Mouse (Mus musculus) mesoderm, embryonic 11.5 days (tissue): ENCODE results near the gene Foxp1.

Experiments
- DNase-seq: peaks from one replicate; pipeline ENCODE4 v3.0.0-alpha.2; 2012; ENCODE audit warnings: low read depth, low spot score

The Foxp1 gene

GRCm38 (mm10) chr6:99359036-99359698 lies 163.4 kb downstream of the Foxp1 start:
- no peak for DNase-seq

GRCm38 (mm10) chr6:99357931-99358330 lies 164.6 kb downstream of the Foxp1 start:
- DNase-seq = no peak

- DNase-seq = no peak
Observed at GRCm38 (mm10) chr6:99354338-99354737, 168.2 kb downstream of the Foxp1 start.

GRCm38 (mm10) chr6:99353441-99353840 lies 169.1 kb downstream of the Foxp1 start:
- no peak for DNase-seq

- DNase-seq = no peak
Observed at GRCm38 (mm10) chr6:99350566-99350965, 172.0 kb downstream of the Foxp1 start.

- DNase-seq = no peak
Observed at GRCm38 (mm10) chr6:99350156-99350555, 172.4 kb downstream of the Foxp1 start.

- peak; percentile 77 for DNase-seq
Observed at GRCm38 (mm10) chr6:99347836-99348235, 174.7 kb downstream of the Foxp1 start.

GRCm38 (mm10) chr6:99344966-99345365 lies 177.6 kb downstream of the Foxp1 start:
- DNase-seq = no peak

GRCm38 (mm10) chr6:99344357-99344756 lies 178.2 kb downstream of the Foxp1 start:
- no peak for DNase-seq

GRCm38 (mm10) chr6:99343815-99344214 lies 178.7 kb downstream of the Foxp1 start:
- DNase-seq = no peak

GRCm38 (mm10) chr6:99342416-99342815 lies 180.1 kb downstream of the Foxp1 start:
- DNase-seq = no peak

GRCm38 (mm10) chr6:99340902-99341301 lies 181.6 kb downstream of the Foxp1 start:
- no peak for DNase-seq

- DNase-seq = no peak
Observed at GRCm38 (mm10) chr6:99339986-99340721, 182.4 kb downstream of the Foxp1 start.

GRCm38 (mm10) chr6:99339343-99339620 lies 183.2 kb downstream of the Foxp1 start:
- no peak for DNase-seq

GRCm38 (mm10) chr6:99338593-99339342 lies 183.8 kb downstream of the Foxp1 start:
- peak; percentile 65 for DNase-seq

GRCm38 (mm10) chr6:99338174-99338573 lies 184.3 kb downstream of the Foxp1 start:
- DNase-seq = no peak

- DNase-seq = no peak
Observed at GRCm38 (mm10) chr6:99337575-99337974, 184.9 kb downstream of the Foxp1 start.

- peak; percentile 58 for DNase-seq
Observed at GRCm38 (mm10) chr6:99336191-99336590, 186.3 kb downstream of the Foxp1 start.

GRCm38 (mm10) chr6:99335174-99335830 lies 187.2 kb downstream of the Foxp1 start:
- no peak for DNase-seq

- no peak for DNase-seq
Observed at GRCm38 (mm10) chr6:99334255-99334654, 188.3 kb downstream of the Foxp1 start.

- DNase-seq = no peak
Observed at GRCm38 (mm10) chr6:99333127-99333526, 189.4 kb downstream of the Foxp1 start.

- DNase-seq = no peak
Observed at GRCm38 (mm10) chr6:99330169-99330568, 192.4 kb downstream of the Foxp1 start.
